ENCODE assay signal across 18 mouse cellular contexts in genomic region chr2:154686819-154687218, GRCm38 (mm10).
"Had no signal": no experiment of that assay in that cellular context is flagged by ENCODE, and none has a peak within 500 bp of the region (broad histone marks: within the 10 kb centered on the region; RNA-seq: fewer than 3 reads in every experiment).

No protein-coding gene starts in this region.

- H3K9ac ChIP-seq: liver, embryonic 13.5 days; lung, embryonic 14.5 days; midbrain, embryonic 12.5 days; midbrain, embryonic 15.5 days; neural tube, embryonic 12.5 days; neural tube, embryonic 15.5 days had no signal

- ATAC-seq: lung, postnatal 0 days; midbrain, embryonic 15.5 days had no signal

- H3K27ac ChIP-seq: layer of hippocampus, adult 2 months; liver, embryonic 13.5 days; midbrain, embryonic 12.5 days; midbrain, embryonic 15.5 days; neural tube, embryonic 12.5 days; neural tube, embryonic 15.5 days; stomach, postnatal 0 days had no signal

- H3K4me2 ChIP-seq: liver, embryonic 13.5 days; lung, embryonic 14.5 days; midbrain, embryonic 12.5 days; midbrain, embryonic 15.5 days; neural tube, embryonic 12.5 days; neural tube, embryonic 15.5 days had no signal

- H3K9me3 ChIP-seq: liver, embryonic 13.5 days; midbrain, embryonic 12.5 days; midbrain, embryonic 15.5 days; neural tube, embryonic 12.5 days; neural tube, embryonic 15.5 days had no signal

- H3K4me3 ChIP-seq: layer of hippocampus, adult 2 months; liver, embryonic 13.5 days; midbrain, embryonic 12.5 days; midbrain, embryonic 15.5 days; neural tube, embryonic 12.5 days; neural tube, embryonic 15.5 days had no signal

- DNase-seq: kidney, adult 18-20 months; kidney, adult 9 months; kidney, postnatal 14 days; layer of hippocampus, adult 9-11 months; liver, embryonic 13.5 days; lung, embryonic 14.5 days; right cerebral cortex, adult 18-20 months; right cerebral cortex, postnatal 14 days; right cerebral cortex, postnatal 4 days; thymus, adult 2 months; thymus, postnatal 25 days had no signal

- H3K27me3 ChIP-seq: liver, embryonic 13.5 days; midbrain, embryonic 12.5 days; midbrain, embryonic 15.5 days; neural tube, embryonic 12.5 days; neural tube, embryonic 15.5 days had no signal
